Mouse (Mus musculus): ENCODE measurements at regions not wholly inside any gene's neighbourhood (a gene's known extent, or its start where the extent isn't known, plus 50 kb on each side); places are given as distances from the start of the nearest gene placed in this dataset.

- no peak for TF ChIP-seq EP300 (optimal IDR thresholded peaks at IDR 0.05)
- no peak for TF ChIP-seq CTCF (IDR thresholded peaks at IDR 0.05; ENCODE audit: low read depth)
These were observed 815.6 kb upstream of the Sox9 start for GRCm38 (mm10) chr11:111966401-111966800.
